Mouse (Mus musculus): ENCODE measurements around the gene Sytl3. TPM values are rescaled to one million over a fixed set of nuclear protein-coding genes. Genes with fewer than 3 reads are reported as not detected.
"Not testable (repeated sequence)": the region's sequence is repeated elsewhere in the genome, so short reads cannot be mapped to it uniquely, and the experiment has no call there.

The Sytl3 gene
- total RNA-seq (2021), result under 1 TPM; 0.45 to 0.48 TPM

DNA sequence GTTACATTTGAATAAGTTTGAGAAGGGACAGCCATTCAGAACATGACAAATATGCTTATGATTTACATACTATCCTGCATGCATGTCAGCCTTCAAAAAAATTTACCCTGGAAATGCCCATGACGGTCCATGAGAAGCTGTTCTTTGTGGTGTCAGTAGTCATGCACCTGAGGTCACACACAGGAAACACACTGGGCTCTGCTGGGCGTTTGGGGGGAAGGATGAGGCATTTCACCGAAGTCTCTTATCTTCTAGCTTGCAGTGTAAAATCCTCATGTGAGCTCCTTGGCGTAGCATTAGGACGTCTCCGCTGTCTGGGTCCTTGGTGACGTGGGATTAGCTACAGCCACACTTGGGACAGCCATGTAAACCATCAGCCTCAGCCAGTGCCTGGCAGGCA lies at the start of gene Sytl3:
TSS of gene Sytl3 (plus strand) at position 293 of the 400 bp plus-strand sequence.
- intact Hi-C loops (cut with DNase I); DNase-seq: not testable (repeated sequence)

DNA sequence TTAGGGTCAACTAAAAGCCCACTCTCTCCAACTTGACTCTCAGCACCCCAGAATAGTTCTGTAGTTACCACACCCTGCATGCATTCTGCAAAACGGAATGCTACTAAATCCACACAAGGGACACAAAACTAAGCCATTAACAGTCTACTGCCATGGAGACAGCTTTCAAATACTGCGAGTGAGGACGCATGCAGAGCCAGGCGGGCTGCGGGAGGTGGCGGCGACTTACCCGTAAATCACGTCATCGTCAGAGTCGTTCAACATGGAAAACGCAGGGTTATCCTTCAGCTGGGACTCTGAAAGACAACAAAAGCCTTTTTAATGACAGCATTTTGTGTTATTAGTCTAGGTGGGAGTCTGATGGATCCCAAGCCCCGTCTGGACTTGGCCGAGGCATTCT lies 45.4 kb upstream of the Sytl3 start:
- DNase-seq; intact Hi-C loops (cut with DNase I): not testable (repeated sequence)

DNA sequence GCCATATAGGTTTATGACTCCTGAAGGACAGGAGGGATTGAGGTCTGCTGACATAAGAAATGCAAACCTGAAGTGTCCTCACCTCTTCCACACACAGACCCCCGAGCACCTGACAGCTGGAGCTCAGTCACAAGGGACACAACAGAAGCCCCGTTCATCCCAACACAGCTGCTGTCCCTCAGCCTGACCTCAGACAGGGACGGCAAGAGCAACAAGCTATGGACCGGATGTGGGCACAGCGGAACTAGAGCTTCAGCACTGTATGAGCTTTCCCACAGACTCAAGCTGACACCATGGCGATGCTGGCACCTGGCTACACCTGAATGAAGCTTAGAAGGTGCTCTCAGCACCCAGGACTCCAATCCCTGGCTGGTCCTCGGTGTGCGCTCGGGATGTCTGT lies 44.6 kb upstream of the Sytl3 start:
- intact Hi-C loops (cut with DNase I), result not testable (repeated sequence)

DNA sequence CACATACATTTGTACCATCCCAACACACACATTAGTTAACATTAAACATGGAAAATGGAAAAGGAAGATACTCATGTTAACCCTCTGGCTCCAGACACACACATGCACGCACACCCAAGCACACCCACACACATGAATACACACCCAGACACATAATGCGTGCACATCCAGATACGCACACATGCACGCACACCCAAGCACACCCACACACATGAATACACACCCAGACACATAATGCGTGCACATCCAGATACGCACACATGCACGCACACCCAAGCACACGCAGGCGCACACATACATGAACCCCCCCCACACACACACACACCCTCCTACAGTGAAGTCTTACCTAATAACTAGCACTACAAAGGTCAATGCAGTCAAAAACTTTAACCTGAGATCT lies 42.2 kb upstream of the Sytl3 start:
- intact Hi-C loops (cut with DNase I); DNase-seq: not testable (repeated sequence)

More for the DNA sequence above, 44.6 kb upstream of the Sytl3 start:
- DNase-seq, result not testable (repeated sequence)

DNA sequence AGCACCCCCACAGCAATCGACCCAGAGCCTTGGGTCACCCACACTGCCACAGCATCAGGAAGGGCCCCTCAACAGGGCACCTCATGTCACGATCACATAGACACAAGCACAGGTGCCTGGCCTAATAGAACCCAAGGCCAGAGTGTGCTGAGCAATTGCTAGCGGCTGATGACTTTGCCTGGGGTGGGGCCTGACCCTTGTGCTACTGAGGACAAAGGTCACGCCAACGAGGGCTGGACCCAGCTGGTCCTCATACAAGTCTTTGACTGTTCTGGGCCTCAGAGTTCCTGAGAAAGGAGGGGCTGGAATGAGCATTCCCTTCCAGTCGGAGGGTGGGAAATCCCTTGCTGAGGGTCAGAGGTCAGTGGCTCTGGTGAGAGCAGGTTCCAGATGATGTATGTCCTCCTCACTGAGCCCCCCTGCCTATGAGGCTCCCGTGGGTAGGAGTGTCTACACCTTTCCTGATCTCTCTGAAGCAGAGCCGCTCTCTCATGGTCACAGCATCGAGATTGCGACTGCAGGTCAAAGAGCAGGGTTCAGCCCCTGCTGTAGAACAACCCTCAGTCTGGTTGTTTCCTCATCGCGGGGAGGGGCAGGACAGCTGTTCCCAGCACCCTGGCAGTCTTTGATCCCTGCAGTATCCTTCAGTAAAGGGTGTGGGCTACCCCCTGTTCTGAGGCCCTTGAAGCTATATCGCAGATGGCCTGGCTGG lies 41.0 kb upstream of the Sytl3 start:
- DNase-seq; intact Hi-C loops (cut with DNase I): not testable (repeated sequence)

DNA sequence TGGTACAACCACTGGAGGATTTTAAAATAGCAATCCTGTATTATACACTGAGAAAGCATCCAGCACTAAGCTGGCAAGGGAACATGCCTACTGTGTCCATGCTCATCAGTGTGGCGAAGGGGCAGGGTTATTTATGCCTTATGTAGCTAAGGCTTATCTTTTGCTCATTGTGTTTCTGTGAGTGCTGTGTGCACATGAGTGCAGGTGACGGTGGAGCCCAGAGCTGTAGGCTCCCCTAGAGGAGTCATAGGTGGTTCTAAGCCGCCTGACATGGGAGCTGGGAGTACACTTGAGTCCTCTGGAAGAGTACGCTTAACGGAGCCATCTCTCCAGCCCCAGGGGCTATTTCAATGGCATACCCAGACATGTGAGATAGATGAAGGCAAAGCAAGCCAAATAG lies 39.6 kb upstream of the Sytl3 start:
- DNase-seq; intact Hi-C loops (cut with DNase I): not testable (repeated sequence)

DNA sequence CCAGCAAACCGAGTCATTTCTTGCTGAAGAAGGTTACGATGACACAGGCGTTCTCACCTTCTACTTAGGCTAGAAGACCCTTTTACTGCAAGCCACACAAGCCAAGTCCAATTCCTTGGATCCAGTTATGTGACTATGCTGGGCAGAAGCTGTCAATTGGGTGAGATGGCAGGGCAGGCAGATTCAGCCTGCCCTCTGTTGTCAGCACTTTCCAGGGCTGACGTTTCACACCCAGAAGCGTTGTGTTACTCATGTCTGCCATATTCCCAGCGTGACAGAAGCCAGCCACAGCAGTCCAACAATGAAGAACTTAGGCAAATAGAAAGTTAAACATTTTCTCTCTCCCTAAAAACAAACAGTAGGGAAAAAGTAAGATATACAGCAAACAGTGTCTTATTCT lies 38.9 kb upstream of the Sytl3 start:
- DNase-seq; intact Hi-C loops (cut with DNase I): not testable (repeated sequence)

DNA sequence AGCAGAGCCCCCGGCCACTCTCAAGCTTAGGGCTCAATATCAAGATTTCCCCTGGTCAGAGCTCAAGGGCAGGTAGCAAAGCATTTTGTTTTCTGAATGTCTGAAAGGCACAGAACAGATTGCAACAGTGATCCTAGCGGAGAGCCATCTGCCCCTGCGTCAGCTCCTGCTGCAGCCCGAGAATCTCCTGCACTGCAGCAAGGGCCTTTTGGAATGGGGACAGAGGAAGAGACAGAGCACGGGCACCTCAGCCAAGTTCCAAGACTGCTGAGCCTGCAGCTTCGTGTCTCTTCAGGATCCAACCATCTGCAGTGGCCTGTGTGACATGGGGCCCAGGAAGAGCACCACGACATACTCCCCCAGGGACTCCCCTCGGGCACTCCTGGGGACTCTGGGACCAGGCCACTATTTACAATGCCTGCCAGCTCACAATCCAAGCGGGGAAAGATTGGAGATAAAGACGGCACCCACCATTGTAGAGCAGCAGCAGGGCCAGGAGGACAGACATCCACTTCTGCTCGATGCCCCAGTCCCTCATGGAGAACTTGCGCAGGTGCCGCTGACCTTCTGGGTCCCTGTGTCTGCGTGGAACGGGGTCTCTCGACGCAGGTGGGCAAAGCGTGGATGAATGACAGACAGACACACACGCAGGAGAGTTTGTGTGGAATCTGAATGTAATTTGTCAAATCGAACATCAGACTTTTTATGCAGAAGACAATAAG lies 38.0 kb upstream of the Sytl3 start:
- DNase-seq; intact Hi-C loops (cut with DNase I): not testable (repeated sequence)

DNA sequence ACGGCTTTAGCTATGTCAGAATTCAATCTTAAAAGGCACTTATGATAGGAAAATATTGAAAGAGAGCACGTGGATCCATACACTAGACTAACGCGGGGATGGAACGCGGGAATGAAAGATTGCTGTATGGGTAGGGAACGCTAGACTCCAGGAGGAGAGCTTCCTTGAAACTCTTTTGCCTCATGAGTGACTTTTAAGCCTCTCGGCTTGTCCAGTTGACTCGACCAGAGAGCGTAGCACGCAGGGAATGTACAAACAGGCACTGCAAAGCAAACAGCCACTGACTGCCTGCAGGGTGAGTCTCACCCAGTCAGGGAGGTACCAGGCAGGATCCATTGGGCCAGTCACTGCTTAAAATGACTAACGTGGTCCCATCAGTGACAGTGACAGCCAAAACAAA lies 36.9 kb upstream of the Sytl3 start:
- intact Hi-C loops (cut with DNase I); DNase-seq: not testable (repeated sequence)

DNA sequence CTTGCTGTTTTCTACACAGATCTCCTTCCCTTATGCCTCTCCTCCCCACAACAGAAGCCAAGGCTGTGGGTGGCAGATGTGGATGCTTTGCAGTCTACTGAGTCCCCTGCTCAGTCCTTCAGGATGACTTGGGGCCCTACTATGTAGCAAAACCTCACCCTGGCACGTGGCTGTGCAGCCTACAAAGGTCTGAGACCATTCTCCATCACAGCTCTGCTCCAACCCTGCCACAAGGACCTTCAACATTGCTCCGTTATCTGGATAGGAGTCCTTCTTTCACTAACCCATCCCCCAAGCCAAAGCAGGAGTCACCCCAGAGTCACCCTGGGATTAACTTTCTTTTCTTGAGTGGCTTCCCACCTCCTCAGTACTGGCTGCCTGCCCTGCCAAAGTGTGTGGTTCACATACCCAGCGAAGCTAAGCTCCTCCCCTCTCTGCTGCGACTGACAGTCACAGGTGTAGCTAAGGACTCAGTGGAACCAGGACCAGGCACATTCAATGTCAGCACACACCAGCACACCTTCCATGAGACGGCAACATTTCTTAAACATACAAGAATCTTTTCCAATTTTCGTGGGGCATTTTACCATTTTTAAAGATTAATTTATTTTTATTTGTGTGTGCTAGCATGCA lies 33.9 kb upstream of the Sytl3 start:
- DNase-seq; intact Hi-C loops (cut with DNase I): not testable (repeated sequence)

DNA sequence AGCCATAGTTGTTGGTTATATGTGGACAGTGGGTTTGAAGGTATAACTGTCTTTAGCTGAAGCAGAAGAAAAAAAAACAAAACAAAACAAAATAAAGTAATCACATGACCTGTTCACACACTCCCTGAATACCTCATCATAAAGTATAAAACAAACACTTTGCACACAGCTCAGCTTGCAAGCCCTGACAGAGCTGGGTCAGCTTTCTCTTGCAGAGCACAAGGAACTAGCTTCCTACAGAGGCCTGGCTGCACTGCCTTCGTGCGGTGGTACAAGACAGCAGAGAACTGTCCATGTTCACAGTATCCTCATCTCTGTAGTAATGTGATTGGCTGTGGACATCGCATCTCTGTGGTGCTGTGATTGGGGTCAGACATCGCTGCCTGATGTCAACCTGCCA lies 28.5 kb upstream of the Sytl3 start:
- DNase-seq; intact Hi-C loops (cut with DNase I): not testable (repeated sequence)

DNA sequence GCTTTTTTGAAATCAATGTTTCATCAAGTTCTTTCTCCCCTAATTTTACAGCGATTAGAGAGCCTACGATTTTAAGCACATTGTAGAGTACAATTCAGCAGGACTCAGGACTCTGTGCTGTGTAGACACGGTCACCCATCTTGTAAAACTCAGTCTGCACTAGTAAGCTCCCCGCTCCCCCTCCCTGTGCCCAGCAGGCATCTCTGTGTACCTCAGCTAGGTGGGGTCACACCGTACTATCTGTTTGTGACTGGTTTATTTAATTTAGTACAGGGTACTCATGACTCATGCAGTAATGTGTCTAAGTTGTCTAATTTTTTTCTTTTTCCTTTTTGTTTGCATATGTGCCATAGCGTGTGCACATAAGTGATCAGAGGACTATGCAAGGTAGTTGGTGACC lies 26.0 kb upstream of the Sytl3 start:
- intact Hi-C loops (cut with DNase I); DNase-seq: not testable (repeated sequence)

DNA sequence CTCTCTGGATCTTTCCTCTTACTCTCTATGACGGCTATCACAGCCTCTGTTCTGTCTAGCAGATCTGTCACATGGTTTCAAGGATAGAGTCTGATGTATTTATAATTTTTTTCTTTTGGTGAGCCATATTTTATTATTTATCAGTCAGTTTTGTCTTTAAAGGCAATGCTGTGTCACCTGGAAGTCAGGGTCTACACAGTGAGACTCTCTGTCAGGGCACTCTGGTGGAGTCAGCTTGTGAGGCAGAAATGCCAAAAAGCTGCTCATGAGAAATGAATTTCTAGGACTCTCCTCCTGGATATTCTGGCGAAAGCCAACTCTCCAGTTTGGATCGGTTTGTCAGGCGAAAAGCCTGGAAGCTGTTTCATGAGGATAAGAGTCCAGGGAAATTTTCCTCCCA lies 23.1 kb upstream of the Sytl3 start:
- intact Hi-C loops (cut with DNase I); DNase-seq: not testable (repeated sequence)

DNA sequence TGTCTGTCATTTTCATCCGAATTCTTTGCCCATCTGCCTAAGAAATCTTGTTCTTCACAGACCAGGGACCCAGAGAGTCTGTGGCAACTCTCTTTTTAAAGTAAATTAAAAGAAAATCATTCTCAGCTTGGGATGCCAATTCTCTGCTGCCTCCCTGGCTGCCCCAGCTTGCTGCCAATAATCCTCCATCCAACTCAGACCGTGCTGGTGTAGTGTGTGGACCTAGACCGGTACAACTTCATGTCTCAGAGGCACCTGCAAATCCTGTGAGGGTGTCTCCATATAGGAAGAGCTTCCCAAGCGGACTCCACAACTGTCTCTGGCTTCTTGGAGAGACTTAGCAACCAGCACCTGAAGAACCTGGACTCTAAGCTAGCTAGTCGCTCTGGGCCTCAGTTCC lies 22.0 kb upstream of the Sytl3 start:
- intact Hi-C loops (cut with DNase I), result no loop called here
- DNase-seq, result no peak

DNA sequence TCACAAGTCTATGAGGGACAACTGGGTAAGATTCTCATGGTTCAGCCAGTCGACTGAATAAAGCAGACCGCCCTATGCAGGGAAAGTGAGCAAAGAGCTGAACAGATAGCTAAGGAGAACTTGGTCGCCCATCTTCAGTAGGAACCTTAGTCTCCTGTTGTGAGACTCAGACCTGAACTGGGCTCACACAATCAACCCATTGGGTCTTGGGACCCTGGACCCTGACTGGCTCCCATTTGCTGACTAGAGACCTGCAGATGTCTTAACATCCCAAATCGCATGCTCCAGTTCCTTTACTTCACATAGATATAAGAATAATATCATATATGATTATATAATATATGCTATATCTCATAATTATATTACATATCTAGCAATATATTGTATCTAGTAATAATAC lies 21.5 kb upstream of the Sytl3 start:
- DNase-seq; intact Hi-C loops (cut with DNase I): not testable (repeated sequence)

DNA sequence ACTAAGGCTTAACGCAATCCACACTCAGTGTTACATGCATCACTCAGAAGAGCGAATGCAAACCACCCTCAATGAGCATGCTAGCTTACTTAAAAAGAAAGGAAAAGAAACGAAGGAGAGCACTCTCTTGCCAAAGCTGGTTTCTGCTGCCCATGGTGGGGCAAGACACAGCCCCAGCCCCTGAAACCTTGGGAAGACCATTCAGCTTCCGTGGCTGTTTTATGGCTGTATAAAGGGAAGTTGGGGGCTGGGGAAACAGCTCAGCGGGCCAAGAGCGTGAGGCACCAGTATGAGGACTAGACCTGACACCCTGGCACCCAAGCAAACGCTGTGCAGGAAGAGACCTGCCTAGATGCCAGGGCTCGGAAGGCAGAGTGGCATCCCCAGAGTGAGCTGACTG lies 20.4 kb upstream of the Sytl3 start:
- DNase-seq; intact Hi-C loops (cut with DNase I): not testable (repeated sequence)

DNA sequence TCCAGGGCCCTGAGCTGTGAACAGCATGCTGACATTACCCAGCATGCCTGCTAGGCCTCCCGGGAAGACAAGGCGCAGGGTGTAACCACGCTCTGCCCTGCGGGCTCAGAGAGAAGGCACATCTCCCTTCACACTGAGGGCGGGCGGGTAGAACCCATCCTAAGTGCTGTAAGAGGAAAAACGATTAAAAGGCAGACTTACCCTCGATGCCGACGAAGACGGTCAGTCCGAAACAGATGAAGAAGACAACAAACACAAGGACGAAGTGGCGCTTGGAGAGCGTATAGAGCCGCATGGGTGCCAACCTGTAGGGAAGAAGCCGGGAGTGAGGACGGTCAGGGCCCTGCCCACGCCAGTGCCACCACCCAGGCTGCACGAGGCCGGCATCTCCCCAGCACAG lies 19.4 kb upstream of the Sytl3 start:
- intact Hi-C loops (cut with DNase I); DNase-seq: not testable (repeated sequence)

DNA sequence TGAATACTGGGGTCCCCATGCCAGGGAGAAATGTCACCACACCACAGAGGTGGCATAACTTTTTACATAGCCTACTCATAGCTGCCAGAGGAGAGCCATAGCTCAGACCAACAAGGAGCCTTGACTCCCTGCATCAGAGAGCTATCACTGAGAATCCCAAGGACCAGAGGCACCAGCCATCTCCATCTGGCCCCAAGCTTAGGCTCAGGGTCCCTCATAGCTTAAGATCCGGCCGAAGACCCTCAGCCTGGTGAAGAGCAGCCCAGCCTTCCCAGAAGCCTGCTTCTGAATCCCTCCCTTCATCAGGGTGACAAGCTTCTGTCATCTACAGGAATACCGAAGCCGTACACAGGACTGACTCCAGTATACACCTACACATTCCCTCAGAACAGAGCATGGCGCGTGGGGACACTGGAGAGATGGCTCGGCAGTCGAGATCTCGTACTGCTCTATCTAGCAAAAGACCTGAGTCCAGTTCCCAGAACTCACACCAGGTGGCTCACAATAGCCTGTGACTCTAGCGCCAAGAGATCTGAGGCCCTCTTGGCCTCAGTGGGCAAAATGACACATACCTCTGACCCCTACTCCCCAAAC lies 18.8 kb upstream of the Sytl3 start:
- DNase-seq; intact Hi-C loops (cut with DNase I): not testable (repeated sequence)

DNA sequence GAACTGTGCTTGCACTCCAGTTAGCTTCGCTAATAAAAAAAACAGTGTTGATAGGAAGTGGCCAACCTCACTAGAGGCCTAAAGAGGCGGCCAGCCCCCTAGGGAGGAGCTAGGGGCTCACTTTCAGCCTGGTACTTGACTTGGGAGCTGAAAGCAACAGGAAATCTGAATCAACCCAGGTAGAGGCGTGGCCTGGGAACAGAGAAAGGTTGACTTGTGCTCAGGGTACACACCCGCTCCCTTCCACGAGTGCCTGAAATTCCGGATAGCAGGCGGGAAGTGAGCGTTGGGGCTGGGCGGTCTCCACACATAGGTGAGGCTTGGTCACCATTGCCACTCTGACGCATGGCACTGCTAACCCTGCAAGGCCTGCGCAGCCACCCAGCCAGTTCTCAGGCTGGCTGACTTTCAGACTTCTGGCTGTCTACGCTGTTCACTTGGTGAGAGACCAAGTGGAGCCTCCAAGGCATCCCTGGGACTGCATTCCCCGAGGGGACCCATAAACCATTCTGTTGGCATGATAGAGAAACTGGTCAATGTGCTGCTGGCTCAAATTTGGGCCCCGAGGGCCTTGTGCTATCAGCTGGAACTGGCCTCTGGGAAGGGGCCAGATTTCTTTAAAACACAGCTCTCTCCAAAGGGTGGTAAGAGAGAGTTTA lies 18.0 kb upstream of the Sytl3 start:
- DNase-seq; intact Hi-C loops (cut with DNase I): not testable (repeated sequence)

DNA sequence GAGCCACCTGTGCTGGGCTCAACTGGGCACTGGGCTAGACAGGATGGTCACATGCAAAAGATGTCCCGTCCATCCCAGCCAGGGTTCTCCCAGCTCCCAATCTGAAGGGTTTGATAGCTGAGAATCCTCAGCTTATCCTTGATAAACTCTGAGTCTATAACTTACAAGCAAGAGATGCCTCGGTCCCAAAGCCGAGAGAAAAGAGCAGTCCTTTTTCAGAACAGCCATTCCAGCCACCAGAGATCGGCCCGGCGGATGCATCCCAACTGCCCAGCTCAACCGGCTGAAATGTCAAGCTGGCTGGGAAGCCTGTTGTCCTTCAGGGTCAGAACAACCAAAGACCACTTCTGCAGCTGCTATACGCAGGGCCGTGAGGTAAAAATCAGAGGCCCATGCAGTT lies 14.7 kb upstream of the Sytl3 start:
- DNase-seq; intact Hi-C loops (cut with DNase I): not testable (repeated sequence)

DNA sequence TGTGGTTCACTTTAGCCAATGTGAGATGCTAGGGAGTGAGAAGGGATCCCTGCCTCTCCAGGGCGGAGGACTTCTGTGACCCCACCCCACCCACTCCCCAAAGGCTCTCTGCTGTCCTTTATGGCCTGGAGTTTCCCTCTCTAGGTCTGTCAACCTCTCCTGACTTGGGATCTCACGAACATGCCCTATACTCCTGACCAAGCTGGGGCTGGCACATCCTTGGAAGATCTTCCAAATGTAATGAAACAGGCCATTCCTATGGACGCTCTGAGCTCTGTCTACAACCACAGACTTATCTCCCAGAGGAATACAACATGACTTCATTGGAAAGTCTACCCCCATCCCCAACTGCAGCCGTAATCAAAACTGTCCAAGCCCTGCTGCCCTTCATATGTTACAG lies 14.2 kb upstream of the Sytl3 start:
- intact Hi-C loops (cut with DNase I); DNase-seq: not testable (repeated sequence)
